Mouse (Mus musculus) frontal cortex, adult 2 months (tissue): ENCODE measurements at regions not wholly inside any gene's neighbourhood (a gene's known extent, or its start where the extent isn't known, plus 50 kb on each side); places are given as distances from the start of the nearest gene placed in this dataset.

Experiments
- DNase-seq, 2 experiments: peaks; one replicate each; pipeline ENCODE4 v3.0.0; 2022; ENCODE audit warnings: low spot score in 1 of 2; ENCODE audit errors: extremely low spot score in 1 of 2

DNA sequence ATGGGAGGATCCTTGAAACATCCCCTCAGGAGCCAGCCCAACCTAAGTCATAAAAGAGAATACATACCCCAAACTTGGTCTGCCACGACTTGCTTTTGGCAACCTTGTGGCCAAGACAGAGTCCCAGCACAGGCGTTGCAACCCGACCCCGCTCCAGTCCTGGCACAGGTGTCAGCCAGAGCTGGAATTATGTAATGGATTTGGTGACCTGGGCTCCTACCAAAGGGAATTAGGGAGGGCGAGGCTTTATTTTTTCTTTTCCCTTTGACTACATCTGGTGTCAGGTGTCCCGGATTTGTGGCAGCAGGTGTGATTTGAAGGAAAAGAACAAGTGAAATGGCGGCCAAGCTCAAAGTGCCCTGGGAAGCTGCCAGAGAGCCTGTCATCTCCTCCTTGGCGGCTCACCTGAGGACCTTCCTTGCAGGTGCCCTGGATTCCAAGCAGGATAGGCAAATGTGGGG is 212.9 kb downstream of the Mef2c start:
- DNase-seq = peak in 1 of 2 experiments; percentile 40

DNA sequence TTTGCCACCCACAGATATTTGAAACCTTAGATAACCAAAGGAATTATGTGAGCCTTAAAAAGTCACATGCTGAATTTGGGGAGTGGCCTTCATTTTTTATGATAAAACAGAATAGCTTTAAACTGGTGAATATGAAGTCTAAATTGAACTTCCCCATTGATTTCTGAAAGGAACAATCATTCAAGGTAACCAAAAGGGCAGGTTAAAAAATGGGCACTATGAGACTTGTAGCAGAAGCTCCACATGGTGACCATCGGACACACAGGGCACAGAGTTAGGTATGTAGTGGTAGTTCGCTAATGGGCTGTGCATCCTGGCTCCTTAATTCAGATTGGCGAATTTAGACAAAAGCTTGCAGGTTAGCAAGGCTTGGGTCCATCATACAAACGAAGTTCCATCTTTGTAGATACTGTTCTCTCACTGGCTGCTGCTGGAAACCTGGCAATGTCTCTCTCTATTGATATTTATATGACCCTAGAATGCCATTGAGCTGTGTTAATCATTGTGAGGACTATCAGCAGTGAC is 213.9 kb downstream of the Mef2c start:
- DNase-seq = peak in 1 of 2 experiments; percentile 23

GRCm38 (mm10) chr13:83718431-83719410 is 214.9 kb downstream of the Mef2c start:
- peak in 1 of 2 experiments; percentile 43 for DNase-seq

DNA sequence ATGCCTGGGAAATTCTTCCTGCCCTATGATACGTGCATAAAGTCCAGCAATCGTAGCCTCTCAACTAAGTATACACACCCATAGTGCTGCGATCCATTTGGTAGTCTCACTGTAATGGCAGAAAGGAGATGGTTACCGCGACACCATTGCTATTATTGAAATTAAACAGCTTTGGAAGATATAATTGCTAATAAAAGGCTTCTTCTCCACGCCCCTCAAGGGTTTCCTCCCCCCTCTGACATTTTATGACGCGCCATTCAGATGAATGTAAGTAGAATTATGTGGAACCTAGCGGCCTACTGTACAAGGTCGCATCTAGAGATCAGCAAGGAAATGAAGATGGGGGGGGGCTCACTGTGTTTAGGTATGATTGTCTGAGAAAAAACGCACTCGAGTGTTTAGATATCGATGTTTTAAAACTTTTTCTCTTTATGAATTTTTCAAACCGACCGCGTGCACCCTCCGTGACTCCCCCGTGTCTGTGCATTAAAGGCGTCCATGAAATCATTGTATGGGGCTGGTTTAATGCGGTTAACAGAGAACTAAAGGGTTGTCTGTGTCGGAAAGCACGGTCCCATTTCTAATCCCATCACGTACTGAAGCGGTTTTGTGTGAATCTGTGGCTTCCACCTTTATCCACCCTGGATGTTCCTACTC is 215.9 kb downstream of the Mef2c start:
- peak in 1 of 2 experiments; percentile 59 for DNase-seq

- no peak for DNase-seq
Measured at GRCm38 (mm10) chr13:83720352-83720751, 216.5 kb downstream of the Mef2c start.

GRCm38 (mm10) chr13:83720883-83721371 is 217.1 kb downstream of the Mef2c start:
- peak in 1 of 2 experiments; percentile 84 for DNase-seq

GRCm38 (mm10) chr13:83721563-83721962 is 217.7 kb downstream of the Mef2c start:
- DNase-seq = peak in 1 of 2 experiments; percentile 51

GRCm38 (mm10) chr13:83722241-83722640 is 218.4 kb downstream of the Mef2c start:
- DNase-seq = peak in 1 of 2 experiments; percentile 66

DNA sequence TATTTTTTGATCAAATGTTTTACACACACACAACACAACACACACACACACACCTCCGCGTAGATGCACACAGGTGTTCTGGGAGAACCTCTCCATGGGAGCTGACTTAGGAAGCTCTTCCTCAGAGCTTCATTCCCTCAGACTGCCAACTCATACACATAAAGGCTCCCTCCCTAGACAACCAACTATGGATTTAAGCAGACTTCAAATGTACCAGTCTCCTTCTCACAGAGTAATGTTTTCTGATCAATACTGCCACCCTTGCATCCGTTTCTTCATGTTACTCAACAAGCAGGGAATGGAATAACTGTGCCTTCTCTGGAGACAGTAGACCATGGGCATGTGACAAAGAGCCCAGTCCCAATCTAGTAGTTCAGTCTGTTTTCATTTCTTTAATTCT is 219.0 kb downstream of the Mef2c start:
- peak in 1 of 2 experiments; percentile 53 for DNase-seq

DNA sequence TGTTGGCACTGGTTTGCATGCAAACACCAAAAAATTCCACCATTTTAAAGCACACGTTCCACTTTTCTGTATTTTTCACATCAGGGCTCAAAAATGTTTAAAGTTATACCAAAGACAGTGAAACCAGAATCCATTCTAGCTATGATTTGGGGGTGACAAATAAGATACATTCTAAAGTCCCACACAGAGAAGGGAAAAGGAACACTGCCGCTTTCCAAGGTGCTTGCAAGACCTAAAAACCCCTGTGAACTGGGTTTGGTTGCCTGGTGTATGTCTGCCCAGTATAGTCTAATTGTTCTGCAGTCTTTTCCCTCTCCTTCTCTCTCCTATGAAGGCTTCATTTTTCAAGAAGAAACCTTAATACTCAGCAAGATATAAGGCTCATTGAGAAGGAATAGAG is 219.6 kb downstream of the Mef2c start:
- peak in 1 of 2 experiments; percentile 19 for DNase-seq

DNA sequence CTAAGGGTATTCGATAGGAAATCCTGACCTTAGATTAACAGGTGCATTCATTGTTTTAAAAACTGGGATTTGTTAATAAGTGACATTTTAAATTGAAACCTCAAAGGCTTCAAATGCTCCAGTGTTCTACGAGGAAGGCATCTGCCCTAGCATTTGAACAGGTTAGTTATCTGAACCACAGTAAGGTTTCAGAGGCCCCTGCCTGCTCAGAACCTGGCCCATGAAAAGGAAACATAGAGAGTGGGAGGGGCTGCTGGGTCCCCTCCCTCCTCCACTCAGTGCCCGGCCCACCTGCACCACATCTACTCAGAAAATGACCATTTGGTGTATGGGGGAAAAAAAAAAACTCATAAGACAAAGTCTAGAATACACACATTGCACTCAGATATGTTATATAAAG is 220.4 kb downstream of the Mef2c start:
- DNase-seq = peak in 1 of 2 experiments; percentile 40

- DNase-seq = peak in 1 of 2 experiments; percentile 91
Measured at GRCm38 (mm10) chr13:83724995-83725394, 221.2 kb downstream of the Mef2c start.

DNA sequence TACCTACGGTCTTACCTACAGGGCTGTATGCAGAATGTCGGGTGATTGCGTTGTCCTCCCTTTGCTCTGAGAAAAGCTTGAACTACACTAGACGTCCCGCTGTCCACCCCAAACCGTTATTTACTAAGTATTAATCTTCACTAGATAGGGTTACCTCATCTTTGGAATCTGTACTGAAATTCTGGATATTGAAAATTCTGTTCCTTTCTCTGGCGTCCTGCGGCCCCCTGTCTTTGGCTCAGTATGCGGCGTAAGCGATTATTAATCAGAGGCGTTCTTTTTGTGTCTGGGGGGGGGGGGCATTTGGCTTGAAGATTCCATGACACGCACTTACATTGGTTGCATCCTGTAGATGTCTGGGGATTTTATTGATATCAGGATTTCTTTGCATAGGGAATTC is 222.0 kb downstream of the Mef2c start:
- DNase-seq = peak in 1 of 2 experiments; percentile 20

- DNase-seq = peak in 1 of 2 experiments; percentile 9
Measured at GRCm38 (mm10) chr13:83726346-83726975, 222.6 kb downstream of the Mef2c start.

- peak in 1 of 2 experiments; percentile 61 for DNase-seq
Measured at GRCm38 (mm10) chr13:83727051-83727765, 223.4 kb downstream of the Mef2c start.

DNA sequence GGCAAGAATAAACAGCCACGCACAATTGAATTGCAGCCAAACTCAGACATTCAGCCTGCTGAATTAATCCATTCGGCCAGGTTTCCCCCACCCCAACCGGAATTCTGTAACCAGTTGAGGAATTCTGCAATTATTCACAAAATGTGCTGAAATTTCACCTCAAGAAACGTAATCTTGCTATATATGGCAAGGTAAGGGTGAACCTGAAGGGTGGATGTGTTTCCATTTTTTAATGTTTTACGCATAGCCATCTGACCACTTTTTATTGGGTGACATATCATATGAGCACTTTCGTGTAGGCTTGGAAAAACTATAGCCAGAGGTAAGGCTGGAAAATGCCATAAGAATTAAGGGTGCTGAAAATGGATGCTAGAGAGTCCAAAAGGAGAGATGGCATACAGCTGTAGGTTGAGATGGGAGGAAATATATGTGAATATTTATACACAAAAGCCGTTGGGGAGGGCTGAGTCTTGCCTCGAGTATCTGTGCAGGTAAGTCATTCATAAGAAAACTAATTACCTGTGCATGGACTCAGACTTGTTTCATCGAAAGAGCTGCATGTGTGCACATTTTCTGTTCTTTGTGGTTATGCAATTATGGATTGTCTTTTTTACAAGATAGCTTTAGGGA is 224.0 kb downstream of the Mef2c start:
- DNase-seq = no peak

DNA sequence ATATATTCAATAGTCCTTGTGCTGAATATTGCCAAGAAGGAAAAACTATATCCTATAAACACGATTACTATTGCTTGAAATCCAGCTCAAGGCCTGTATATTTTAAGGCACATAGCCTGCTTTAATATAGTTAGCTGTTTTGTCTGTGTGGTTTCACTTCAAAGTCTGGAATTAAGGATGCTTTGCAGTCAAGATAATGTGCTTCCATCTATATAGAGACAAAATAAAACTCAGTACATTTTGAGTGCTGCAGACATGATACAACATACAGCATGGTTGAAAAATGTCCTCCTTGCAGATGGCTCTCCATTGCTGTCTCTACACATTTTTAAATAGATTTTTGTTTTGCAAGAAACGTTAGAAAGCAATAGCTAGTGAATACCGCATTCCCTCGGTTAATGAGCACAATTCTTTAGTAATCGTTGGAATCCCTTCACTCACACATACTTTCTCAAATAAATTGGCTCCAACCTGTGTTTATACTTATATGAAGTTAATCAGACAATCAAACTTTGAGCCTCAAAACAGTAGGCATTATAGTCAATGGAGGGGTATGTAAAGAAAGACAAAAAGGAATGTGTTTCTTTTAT is 224.7 kb downstream of the Mef2c start:
- DNase-seq = no peak

DNA sequence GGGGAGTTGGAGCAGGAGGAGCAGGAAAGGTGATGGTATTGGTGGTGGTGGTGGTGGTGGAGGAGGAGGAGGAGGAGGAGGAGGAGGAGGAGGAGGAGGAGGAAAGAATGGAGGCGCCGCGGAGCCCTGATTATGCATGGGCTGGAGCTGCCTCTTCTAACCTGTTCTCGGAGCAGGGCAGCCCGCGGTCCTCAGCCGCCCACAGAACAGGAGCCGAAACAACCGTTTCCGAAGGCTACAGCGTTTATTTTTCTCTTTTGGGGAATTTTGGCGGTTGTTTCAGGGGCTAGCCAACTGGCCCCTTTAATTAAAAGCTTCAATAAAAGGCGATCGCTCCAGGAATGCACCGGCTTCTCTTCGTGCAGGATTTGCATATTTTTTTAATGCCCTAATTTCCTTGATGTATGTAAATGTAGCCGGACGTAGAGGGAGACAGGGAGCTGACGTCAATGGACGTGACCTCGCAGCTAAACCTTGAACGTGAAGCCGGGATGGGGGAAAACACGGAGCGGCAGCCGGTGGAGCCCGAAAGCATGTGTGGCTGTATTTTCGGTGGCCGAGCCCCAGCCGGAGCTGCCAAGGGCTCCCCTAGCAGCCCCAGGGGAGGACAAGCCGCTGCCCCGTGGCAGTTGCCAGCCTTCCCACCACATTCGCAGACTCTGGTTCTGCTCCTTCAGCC is 225.6 kb downstream of the Mef2c start:
- peak in 1 of 2 experiments; percentile 88 for DNase-seq
